Mouse (Mus musculus): Measurements from ENCODE around the gene 4933417A18Rik.

- TF ChIP-seq CTCF (IDR thresholded peaks at IDR 0.05; ENCODE audit: low read depth) (no peak), EP300 (IDR thresholded peaks at IDR 0.05; ENCODE audit: low read depth) (no peak)
Measured at GRCm38 (mm10) chr13:34876481-34876880, 47.7 kb upstream of the 4933417A18Rik start.

Measured in heart, postnatal 0 days (tissue).